Mouse (Mus musculus) heart, embryonic 15.5 days (tissue): ENCODE data around the gene Slx1b. TPM values are rescaled to one million over a fixed set of nuclear protein-coding genes. Genes with fewer than 3 reads are reported as not detected.
"Not testable (repeated sequence)": the region's sequence is repeated elsewhere in the genome, so short reads cannot be mapped to it uniquely, and the experiment has no call there.

ENCODE experiments used
- ATAC-seq: fragments of 200-750 bp; cut with Nextera tagmentation; replicated peaks from 2 replicates; pipeline ENCODE4 v1.8.0; 2017; ENCODE audit warnings: low read depth, moderate TSS enrichment; ENCODE audit not compliant: insufficient number of reproducible peaks, insufficient read depth, low FRiP score
- H3K27ac ChIP-seq: fragments of 300-500 bp; sonication (generic); 2 replicates; pipeline ENCODE4 v1.5.1; 2015; ENCODE audit warnings: mild to moderate bottlenecking, inconsistent platforms
- H3K27me3 ChIP-seq: fragments of 300-500 bp; sonication (generic); 2 replicates; pipeline ENCODE4 v1.6.1; 2015; ENCODE audit warnings: inconsistent platforms
- H3K36me3 ChIP-seq: fragments of 300-500 bp; sonication (generic); 2 replicates; pipeline ENCODE4 v1.6.1; 2015; ENCODE audit warnings: mild to moderate bottlenecking, inconsistent platforms
- H3K4me1 ChIP-seq: fragments of 300-500 bp; sonication (generic); replicated peaks from 2 replicates; pipeline ENCODE4 v1.6.1; 2015; ENCODE audit warnings: inconsistent platforms
- H3K4me2 ChIP-seq: fragments of 300-500 bp; sonication (generic); 2 replicates; pipeline ENCODE4 v1.6.1; 2015; ENCODE audit warnings: inconsistent platforms, mild to moderate bottlenecking, moderate library complexity
- H3K4me3 ChIP-seq: fragments of 300-500 bp; sonication (generic); 2 replicates; pipeline ENCODE4 v1.5.1; 2015; ENCODE audit warnings: mild to moderate bottlenecking, inconsistent platforms
- H3K9ac ChIP-seq: fragments of 300-500 bp; sonication (generic); 2 replicates; pipeline ENCODE4 v1.6.1; 2015; ENCODE audit warnings: mild to moderate bottlenecking, inconsistent platforms
- H3K9me3 ChIP-seq: fragments of 300-500 bp; sonication (generic); replicated peaks from 2 replicates; pipeline ENCODE4 v1.6.1; 2016; ENCODE audit warnings: inconsistent platforms
- WGBS: fragments of 180-500 bp; shearing (Covaris S2); methylation state at CpG from one replicate; pipeline ENCODE4 v1.1.7; 2015; ENCODE audit warnings: mixed read lengths; 5-methylcytosine and 5-hydroxymethylcytosine counted together
- polyA plus RNA-seq: library from polyadenylated mRNA; unstranded; fragments of >200 nt; fragmentation: Nextera tagmentation; extraction: Ambion mirVana; gene quantifications from 2 replicates; pipeline ENCODE4 v1.2.1, GENCODE M21; 2015

Slx1b gene
- polyA plus RNA-seq, 1 experiment from 2014 or later: 6.7 TPM

- no peaks in the 10 kb centered on the region for H3K9me3 ChIP-seq
Measured at GRCm38 (mm10) chr7:126649231-126650051, 46.1 kb downstream of the Slx1b start, which contains the start of gene Sgf29. Sgf29 (plus strand) TSS chr7:126649309.

GRCm38 (mm10) chr7:126648486-126648885 is 47.1 kb downstream of the Slx1b start:
- Histone ChIP-seq H3K4me3 (peak overlapping the region; percentile 71), H3K27ac (no peak overlapping the region), H3K36me3 (no peaks in the 10 kb centered on the region), H3K4me2 (peak overlapping the region; percentile 69), H3K9ac (no peak overlapping the region), H3K27me3 (no peaks in the 10 kb centered on the region), H3K9me3 (no peaks in the 10 kb centered on the region), H3K4me1 (peaks cover 14% of the 10 kb centered on the region)
- WGBS: 76% methylated on average over 4 of the region's 4 CpGs
- no peak for ATAC-seq

More at GRCm38 (mm10) chr7:126649231-126650051, 46.1 kb downstream of the Slx1b start, which contains the start of gene Sgf29:
- peak within 1 kb of the TSS; percentile 69 for H3K4me2 ChIP-seq
- WGBS: under 1% methylated on average over 57 of the region's 57 CpGs
- peak within 1 kb of the TSS; percentile 71 for H3K4me3 ChIP-seq
- H3K27ac ChIP-seq: peak within 1 kb of the TSS; percentile 97
- peaks cover 14% of the 10 kb centered on the region for H3K4me1 ChIP-seq
- peak; percentile 97 for ATAC-seq
- H3K9ac ChIP-seq: peak within 1 kb of the TSS; percentile 77
- no peaks in the 10 kb centered on the region for H3K27me3 ChIP-seq
- H3K36me3 ChIP-seq: no peaks in the 10 kb centered on the region

- Histone ChIP-seq H3K9me3 (no peaks in the 10 kb centered on the region), H3K27ac (peak overlapping the region; percentile 34; the same call in 1 of the 2 replicates), H3K4me3 (no peak overlapping the region), H3K9ac (no peak overlapping the region), H3K4me1 (peaks cover 14% of the 10 kb centered on the region), H3K27me3 (no peaks in the 10 kb centered on the region), H3K36me3 (no peaks in the 10 kb centered on the region), H3K4me2 (no peak overlapping the region)
- WGBS: 56% methylated on average over 5 of the region's 5 CpGs
- no peak for ATAC-seq
Measured at GRCm38 (mm10) chr7:126645708-126646107, 49.9 kb downstream of the Slx1b start.

- H3K9ac ChIP-seq: no peak overlapping the region
- H3K4me3 ChIP-seq: no peak overlapping the region
- peaks cover 9% of the 10 kb centered on the region for H3K4me1 ChIP-seq
- no peaks in the 10 kb centered on the region for H3K36me3 ChIP-seq
- H3K9me3 ChIP-seq: no peaks in the 10 kb centered on the region
- H3K27me3 ChIP-seq: no peaks in the 10 kb centered on the region
- H3K4me2 ChIP-seq: no peak overlapping the region
- no peak overlapping the region for H3K27ac ChIP-seq
- no peak for ATAC-seq
Measured at GRCm38 (mm10) chr7:126644914-126645313, 50.7 kb downstream of the Slx1b start.

GRCm38 (mm10) chr7:126644345-126644744 is 51.2 kb downstream of the Slx1b start:
- Histone ChIP-seq H3K4me2 (no peak overlapping the region), H3K9ac (no peak overlapping the region), H3K9me3 (no peaks in the 10 kb centered on the region), H3K36me3 (no peaks in the 10 kb centered on the region), H3K4me1 (peaks cover 6% of the 10 kb centered on the region), H3K4me3 (no peak overlapping the region), H3K27ac (no peak overlapping the region), H3K27me3 (no peaks in the 10 kb centered on the region)
- 69% methylated on average over 3 of the region's 3 CpGs for WGBS
- ATAC-seq: no peak

GRCm38 (mm10) chr7:126643244-126643617 is 52.4 kb downstream of the Slx1b start:
- ATAC-seq, H3K4me3 ChIP-seq, H3K4me2 ChIP-seq, H3K4me1 ChIP-seq, H3K9ac ChIP-seq, H3K27me3 ChIP-seq, H3K27ac ChIP-seq, H3K9me3 ChIP-seq, H3K36me3 ChIP-seq: not testable (repeated sequence)
- 60% methylated on average over 3 of the region's 3 CpGs for WGBS

- Histone ChIP-seq H3K4me1 (no peaks in the 10 kb centered on the region), H3K36me3 (no peaks in the 10 kb centered on the region), H3K4me2 (no peak overlapping the region), H3K27me3 (no peaks in the 10 kb centered on the region), H3K9me3 (no peaks in the 10 kb centered on the region), H3K9ac (no peak overlapping the region), H3K27ac (no peak overlapping the region), H3K4me3 (no peak overlapping the region)
- WGBS: 62% methylated on average over 5 of the region's 5 CpGs
- no peak for ATAC-seq
Measured at GRCm38 (mm10) chr7:126642545-126643243, 52.9 kb downstream of the Slx1b start.

Other genes starting within 250 kb of the Slx1b start
- 0.72 and 1.8 TPM in 2 replicates for gene Atp2a1, start 232.7 kb downstream of the Slx1b start, polyA plus RNA-seq
- 37.1 and 45.2 TPM in 2 replicates for gene Sh2b1, start 220.4 kb downstream of the Slx1b start, polyA plus RNA-seq
- gene Tufm, start 208.4 kb downstream of the Slx1b start, polyA plus RNA-seq: 170 and 182 TPM in 2 replicates
- 31.0 and 42.0 TPM in 2 replicates for gene Atxn2l, start 192.3 kb downstream of the Slx1b start, polyA plus RNA-seq
- 114 and 119 TPM in 2 replicates for gene Eif3c, start 129.4 kb downstream of the Slx1b start, polyA plus RNA-seq
- gene Apobr, start 110.8 kb downstream of the Slx1b start, polyA plus RNA-seq: 0.34 and 0.81 TPM in 2 replicates
- gene Cln3, start 110.0 kb downstream of the Slx1b start, polyA plus RNA-seq: 17.6 and 20.7 TPM in 2 replicates
- 0.13 and 0.23 TPM in 2 replicates for gene Il27, start 100.8 kb downstream of the Slx1b start, polyA plus RNA-seq
- 14.2 and 19.8 TPM in 2 replicates for gene Nupr1, start 64.9 kb downstream of the Slx1b start, polyA plus RNA-seq
- 21.0 and 33.5 TPM in 2 replicates for gene Sgf29, start 46.5 kb downstream of the Slx1b start, polyA plus RNA-seq
- 13.0 and 14.2 TPM in 2 replicates for gene Sult1a1, start 19.4 kb downstream of the Slx1b start, polyA plus RNA-seq
- gene Bola2, start 383 bp downstream of the Slx1b start, polyA plus RNA-seq: 87.6 and 98.0 TPM in 2 replicates
- gene Coro1a, start 12.0 kb upstream of the Slx1b start, polyA plus RNA-seq: 13.5 and 71.8 TPM in 2 replicates
- 51.0 and 66.8 TPM in 2 replicates for gene Mapk3, start 63.8 kb upstream of the Slx1b start, polyA plus RNA-seq
- 1.2 and 1.3 TPM in 2 replicates for gene Gdpd3, start 70.5 kb upstream of the Slx1b start, polyA plus RNA-seq
- gene Ypel3, start 81.2 kb upstream of the Slx1b start, polyA plus RNA-seq: 78.1 and 90.5 TPM in 2 replicates
- gene Tbx6, start 85.7 kb upstream of the Slx1b start, polyA plus RNA-seq: 0.34 and 0.41 TPM in 2 replicates
- 120 and 149 TPM in 2 replicates for gene Ppp4c, start 96.7 kb upstream of the Slx1b start, polyA plus RNA-seq
- 0.69 and 1.3 TPM in 2 replicates for gene Fam57b, start 101.9 kb upstream of the Slx1b start, polyA plus RNA-seq
- gene 4930451I11Rik, start 135.9 kb upstream of the Slx1b start, polyA plus RNA-seq: not detected in 2 replicates
- gene Doc2a, start 151.6 kb upstream of the Slx1b start, polyA plus RNA-seq: 0.53 TPM in 1 of 2 replicates, not detected in the other
- gene Hirip3, start 166.2 kb upstream of the Slx1b start, polyA plus RNA-seq: 14.3 and 24.2 TPM in 2 replicates
- 50.4 and 56.9 TPM in 2 replicates for gene Ino80e, start 166.6 kb upstream of the Slx1b start, polyA plus RNA-seq
- 29.0 and 36.4 TPM in 2 replicates for gene Taok2, start 188.9 kb upstream of the Slx1b start, polyA plus RNA-seq
- 19.2 and 23.0 TPM in 2 replicates for gene Tmem219, start 227.1 kb upstream of the Slx1b start, polyA plus RNA-seq
- gene Kctd13, start 233.1 kb upstream of the Slx1b start, polyA plus RNA-seq: 12.3 and 14.8 TPM in 2 replicates